Mouse (Mus musculus) layer of hippocampus, adult 11-12 months (tissue): ENCODE results near the gene Vegfa.

Experiments used
- DNase-seq: peaks from one replicate; pipeline ENCODE4 v3.0.0; 2022; ENCODE audit warnings: low spot score

Gene Vegfa

DNA sequence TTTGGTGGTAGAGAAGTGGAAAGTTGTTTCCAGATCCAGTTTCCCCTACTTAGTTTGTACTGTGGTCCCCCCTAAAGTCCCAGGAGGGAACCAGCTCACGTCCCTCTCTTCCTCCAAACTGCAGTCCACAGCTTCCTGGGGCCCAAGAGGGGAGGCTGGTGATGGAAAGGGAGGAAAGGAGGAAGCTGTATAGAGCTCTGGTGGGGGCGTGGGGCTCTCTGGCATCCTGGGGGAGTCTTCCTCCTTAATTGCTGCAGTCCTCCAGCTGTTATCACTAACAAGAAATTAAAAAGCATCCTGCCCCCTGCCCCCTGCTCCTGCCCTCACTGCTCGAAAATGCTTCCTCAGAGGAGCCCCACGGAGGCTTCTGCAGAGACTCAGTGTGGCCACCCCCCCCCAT lies 17.4 kb upstream of the Vegfa start:
- no peak for DNase-seq

DNA sequence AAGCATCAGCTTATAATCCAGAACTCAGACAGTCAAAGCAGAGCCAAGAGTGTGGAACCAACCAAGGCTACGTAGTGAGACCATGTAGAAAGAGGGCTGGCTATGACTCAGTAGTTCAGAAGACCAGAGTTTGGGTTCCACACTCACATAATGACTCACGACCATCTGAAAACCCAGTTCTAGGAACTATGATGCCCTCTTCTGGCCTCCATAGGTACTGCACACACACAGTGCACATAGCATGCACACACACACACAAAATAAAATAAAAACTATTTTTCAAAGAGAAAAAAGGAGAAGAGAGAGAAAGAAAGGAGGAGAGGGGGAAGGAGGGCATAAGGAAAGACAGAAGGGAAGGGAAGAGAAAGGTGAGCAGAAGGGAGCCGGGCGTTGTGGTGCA lies 16.0 kb upstream of the Vegfa start:
- DNase-seq: no peak

DNA sequence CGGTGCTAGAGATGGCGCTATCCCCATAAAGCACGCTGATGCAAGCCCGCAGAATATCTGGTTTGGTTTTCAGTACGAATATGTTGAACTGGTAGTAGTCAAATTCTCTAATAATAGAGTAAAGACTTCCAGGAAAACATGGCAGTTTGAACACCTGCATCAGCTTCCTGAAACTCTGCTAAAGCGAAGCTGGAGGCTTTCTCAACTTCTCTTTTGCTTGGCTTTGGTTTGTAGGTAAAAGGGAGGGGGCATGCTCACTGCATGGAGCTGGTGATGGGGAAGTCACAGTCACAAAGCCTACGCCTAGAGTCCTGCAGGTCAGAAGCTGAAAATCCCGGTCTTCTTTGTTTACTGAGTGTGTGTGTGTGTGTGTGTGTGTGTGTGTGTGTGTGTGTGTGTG lies 13.6 kb upstream of the Vegfa start:
- DNase-seq: no peak

DNA sequence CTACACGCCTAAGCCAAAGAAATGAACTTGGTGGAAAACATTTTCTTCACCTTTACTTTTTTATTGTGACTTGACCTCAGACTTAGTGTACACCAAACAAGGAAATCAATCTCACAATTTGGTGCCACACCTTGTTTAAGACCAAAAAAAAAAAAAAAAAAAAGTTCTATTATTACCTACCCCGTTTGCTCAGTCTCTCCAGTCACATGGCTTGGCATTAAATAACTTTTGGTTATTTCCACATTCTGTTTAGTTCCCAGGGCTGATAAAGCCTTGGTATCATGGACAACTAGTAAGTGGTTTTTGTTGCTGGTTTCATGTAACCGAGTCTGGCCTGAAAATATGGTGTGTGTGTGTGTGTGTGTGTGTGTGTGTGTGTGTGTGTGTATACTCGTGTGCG lies 12.8 kb upstream of the Vegfa start:
- DNase-seq: no peak

DNA sequence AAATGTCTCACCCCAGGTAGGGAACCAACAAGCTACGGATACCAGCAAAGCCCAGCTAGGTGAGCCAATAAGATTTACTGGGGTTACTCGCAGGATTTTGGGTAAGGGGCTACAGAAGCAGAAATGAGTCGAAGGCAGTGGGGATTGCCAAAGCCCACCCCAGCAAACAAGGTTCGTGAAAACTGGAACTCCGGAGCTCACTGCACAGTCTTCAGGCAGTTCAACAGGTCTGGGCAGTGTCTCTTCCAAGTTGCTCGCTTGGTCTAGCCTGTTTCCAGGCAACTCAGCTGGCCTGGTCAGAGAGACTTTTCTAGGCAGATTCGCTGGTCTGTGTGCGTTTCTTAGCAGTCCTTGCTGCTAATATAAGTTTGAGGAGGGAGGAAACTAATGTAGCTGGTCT lies 10.0 kb upstream of the Vegfa start:
- no peak for DNase-seq

DNA sequence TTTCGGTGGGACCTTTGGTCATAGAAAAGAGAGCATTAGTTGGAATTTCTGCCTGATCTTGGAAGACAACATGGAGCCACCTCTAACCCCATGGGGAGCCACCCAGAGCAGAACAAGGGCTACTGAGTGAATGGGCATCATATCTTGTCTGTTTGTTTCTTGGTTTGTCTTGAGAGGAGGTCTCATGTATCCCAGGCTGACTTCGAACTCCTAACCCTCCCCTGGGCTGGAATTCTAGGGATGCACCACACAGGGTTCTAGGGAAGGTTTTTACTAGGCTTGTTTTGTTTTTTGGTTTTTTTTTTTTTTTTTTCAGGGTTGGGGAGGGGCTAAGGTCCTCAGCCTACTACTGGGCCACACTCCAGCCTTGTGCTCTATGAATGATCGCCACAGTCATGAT lies 9.5 kb upstream of the Vegfa start:
- no peak for DNase-seq

DNA sequence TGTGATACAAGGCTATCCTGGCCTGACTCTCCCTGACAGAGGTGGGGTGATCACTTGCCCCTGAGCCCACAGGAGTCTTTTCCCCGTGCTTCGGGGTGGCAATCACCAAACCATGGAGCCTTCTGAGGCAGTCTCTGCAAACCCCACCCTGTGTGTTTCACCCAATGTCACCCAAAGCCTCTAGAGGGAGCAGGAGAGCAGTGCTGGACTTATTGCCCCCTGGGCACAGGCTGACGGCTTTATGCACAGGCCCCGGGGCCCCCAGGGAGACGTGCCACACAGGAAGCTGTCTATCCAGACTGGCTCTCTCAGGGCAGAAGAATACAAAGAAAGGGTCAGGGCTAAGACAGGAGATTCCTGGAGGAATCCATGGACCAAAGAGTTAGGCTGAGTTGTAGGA lies 9.1 kb upstream of the Vegfa start:
- DNase-seq: no peak

DNA sequence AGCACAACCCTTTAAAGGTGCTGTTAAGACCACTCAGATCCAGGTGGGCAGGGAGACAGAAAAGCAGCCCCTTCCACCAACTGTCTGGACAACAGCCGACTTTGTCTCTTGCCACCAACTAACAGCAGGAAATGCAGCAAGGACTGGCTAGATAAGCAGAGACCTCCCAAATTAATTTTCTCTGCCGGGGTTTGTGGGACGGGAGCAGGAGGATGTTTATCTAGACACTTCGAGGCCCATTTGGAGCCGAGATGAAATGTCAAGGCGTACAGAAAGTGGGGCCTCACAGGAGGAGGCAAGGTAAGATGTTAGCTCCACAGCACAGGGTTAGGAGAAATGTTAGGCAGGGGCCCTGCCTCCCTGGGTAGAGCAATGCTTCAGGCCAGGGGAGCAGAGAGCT lies 8.4 kb upstream of the Vegfa start:
- DNase-seq: no peak

DNA sequence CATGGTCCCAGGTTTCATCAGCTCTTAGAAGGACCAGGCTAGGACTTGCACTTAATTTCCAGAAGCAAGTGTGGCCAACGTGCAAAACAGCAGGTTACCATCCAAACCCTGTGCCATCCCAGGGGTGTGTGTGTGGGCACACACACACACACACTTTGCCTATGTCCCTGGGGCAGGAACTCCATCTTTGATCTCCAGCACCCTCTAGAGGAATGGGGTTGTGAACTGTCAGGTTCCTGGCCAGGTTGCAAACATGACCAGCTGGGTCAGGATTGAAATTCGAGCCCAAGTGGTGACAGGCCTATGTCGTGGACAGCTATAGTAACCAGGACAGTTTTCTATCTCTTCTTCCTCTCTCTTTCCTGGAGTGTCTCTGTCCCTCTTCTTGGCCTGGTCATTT lies 6.7 kb upstream of the Vegfa start:
- DNase-seq: no peak

DNA sequence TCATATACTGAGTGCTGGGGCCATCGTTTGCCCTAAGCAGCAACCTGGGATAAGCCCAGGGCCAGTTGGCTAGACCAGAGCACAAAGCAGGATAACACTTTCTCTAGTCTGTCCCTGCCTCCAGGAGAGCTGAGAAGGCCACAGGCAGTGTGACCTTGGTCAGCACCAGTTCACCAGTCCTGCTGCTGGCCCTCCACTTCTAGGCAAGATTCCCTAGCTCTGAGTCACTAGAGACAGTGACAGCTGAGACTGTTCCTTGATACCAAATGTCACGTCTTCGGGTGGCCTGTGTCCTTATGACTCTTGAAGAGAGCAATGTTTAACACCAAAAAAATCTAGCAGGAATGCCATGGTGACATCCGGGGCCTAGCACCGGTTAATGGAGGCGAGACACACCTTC lies 4.2 kb upstream of the Vegfa start:
- DNase-seq: no peak

DNA sequence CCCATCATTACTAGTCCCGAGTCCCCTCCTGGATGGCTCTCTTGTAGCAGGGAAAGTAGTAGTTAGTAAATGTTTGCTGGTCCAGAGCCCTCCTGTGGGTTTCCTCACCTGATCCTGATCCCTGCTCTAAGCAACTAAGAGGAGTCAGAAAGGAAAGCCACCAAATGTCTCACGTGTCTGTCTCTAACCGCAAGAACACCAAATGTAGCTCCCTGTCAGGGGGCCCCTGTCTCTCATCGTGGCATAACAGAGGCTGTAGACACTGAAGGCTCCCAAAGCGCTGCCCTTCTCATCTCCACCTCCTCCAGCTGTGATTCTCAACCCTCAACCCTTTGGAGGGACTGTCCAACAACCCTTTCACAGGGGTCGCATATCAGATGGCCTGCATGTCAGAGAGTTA lies 1.9 kb upstream of the Vegfa start:
- no peak for DNase-seq

DNA sequence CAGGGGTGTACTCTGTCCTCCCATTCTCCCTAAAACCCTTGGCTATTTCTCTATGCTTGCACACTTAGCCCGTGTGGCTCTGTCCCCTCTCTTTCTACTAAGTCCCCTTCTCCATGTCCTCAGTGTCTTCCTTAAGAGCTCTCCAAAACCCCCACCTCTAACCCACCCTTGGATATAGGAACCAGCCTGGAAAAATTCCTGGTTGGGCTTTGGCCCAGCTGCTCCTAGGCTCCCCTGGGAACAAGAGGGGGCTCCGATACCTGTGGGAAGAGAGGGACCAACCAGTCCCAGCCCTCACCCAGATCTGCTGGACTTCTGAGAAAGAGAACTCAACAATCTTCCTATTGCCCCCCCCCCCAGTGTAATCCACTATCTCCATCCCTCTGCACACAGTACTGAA lies 1.4 kb upstream of the Vegfa start:
- no peak for DNase-seq

DNA sequence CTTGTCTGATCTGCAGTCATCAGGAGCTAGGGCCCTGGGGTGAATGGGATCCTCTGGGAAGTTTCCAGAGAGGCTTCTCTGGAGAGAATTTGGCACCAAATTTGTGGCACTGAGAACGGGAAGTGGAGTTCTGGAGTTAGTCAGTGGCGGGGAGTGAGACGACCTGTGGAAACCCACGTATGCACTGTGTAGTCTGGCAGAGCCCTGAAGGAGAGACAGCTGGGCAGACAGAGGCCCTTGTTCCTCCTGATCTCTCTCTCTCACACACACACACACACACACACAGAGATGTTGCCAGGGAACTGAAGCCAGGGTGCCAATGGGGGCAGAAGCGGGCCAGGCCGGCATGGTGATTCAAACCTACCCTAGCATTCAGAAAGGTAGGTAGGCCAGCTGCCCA lies 953 bp upstream of the Vegfa start:
- no peak for DNase-seq

DNA sequence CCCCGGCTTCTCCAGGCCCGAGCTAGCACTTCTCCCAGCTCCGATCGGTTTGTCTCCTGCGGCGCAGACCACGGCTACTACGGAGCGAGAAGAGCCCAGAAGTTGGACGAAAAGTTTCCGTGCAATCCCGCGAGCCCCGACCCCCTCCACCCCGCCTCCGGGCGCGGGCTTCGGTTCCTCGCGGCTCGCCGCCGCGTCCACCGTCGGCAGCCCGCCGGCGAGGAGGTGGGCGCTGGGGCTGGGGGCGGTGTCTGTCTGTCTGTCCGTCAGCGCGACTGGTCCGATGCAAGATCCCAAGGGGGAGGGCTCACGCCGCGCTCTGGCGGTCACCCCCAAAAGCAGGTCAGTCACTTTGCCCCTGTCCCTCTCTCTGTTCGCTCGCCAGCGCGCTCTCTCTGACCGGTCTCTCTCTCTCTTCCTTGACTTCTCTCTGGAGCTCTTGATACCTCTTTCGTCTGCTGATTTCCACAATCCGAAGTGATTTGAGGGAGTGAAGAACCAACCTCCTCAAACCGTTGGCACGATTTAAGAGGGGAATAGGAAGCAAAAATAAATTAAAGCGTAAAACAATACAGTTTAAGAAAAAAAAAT lies 453 bp downstream of the Vegfa start:
- peak; percentile 60 for DNase-seq

DNA sequence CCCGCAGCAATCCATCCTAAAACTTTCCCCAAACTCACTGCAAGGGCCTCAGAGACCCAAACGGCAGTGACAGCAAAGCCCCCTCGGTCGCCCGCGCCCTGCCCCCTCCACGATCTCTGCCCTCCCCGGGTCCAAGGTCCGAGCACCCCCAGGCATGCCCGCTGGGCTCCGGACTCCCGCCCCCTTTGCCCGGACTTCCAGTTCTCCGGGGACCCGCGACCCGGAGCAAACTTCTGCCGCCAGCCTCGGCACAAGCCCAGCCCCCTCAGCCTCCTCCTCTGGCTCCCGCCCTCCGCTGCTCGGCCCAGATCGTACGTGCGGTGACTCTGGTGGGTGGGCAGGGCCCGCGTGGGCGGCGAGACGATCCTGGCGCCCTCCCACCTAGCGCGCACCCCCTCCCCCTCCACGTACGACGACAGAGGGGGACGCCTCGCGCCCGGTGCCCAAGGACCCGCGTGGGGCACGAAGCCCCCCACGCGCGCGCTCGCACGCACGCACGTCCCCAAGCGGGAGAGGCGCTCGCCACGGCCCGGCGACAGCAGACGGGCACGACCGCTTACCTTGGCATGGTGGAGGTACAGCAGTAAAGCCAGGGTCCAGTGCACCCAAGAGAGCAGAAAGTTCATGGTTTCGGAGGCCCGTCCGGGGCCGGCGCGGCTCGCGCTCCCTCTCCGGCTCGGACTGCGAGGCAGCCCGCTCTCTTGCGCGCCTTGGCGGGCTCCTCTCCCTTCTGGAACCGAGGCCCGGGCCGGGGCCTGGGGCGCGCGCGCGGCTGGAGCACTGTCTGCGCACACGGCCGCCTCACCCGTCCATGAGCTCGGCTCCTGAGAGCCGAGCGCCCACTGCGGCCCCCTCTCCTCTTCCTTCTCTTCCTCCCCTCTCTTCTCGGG lies 1.2 kb downstream of the Vegfa start:
- peak; percentile 58 for DNase-seq

DNA sequence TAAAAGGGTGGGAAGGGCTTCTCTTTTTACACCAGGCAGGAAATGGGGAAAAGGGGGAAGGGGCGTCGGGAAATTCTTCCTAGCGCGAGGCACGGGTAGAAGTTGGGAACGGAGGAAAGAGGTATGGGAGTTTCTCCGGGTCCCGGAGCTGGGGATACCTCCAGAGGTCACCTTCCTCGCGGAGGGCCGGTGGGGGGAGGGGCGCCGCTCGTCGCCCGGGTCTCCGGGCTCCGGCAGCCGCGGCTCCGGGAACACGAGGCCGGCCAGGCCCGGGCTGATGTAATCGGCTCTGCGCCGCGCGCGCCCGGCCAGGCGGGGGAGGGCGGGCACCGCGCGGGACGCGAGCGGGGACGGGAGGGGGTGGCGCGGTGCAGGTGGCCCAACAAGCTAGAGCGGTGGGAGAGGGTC lies 1.8 kb downstream of the Vegfa start:
- DNase-seq: peak; percentile 32

DNA sequence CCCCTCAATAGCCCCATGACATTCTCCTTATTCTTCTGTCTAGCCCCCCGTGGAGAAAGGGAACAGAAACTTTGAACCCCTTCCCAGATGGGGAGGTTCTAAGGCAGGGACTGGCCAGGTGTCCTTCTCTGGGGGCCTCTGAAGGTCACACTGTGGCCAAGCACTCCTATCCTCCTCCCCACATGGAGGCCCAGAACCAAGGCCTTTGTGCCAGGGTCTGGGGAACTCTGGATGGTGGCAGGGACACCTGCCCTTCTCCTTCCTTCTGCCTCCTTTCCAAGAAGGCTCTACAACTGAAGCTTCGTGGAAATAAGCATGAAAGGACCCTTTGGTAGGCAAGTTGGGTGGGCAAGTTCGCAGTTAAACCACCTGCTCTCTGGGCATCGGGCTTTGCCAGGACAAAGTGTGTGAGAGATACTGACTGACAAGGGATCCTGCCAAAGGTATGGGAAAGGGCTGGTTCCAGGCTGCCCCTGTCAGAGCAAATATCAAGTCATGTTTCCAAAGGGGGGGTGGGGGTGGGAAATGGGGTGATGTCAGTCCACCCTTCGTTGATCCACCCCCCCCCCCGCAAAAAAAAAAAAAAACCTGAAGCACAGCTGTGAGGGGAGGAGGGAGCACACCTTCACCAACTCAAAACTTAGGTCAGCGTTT lies 2.5 kb downstream of the Vegfa start:
- no peak for DNase-seq

DNA sequence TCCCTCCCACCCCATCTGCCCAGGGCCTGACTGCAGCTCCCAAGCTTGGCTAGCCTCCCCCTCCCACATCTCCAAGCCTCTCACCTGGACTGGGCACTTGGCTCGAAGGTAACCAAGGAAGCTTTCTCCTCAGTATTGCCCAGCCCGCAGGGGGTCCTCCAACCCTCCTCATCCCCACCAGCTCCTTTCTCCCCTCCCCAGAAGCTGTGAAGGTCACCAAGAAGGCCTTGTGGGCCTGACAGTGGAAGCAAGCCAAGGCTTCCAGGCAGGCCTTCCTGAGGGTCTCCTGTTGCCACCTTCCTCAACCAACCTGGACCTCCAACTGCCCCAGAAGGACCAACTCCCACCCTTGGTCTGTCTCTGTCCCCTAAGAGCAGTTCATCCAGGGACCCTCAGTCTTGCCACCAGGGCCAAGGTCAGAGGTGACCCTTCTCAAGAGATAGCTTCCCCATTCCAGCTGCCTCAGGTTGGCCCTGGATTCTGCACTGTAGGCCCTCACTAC lies 3.1 kb downstream of the Vegfa start:
- DNase-seq: no peak

DNA sequence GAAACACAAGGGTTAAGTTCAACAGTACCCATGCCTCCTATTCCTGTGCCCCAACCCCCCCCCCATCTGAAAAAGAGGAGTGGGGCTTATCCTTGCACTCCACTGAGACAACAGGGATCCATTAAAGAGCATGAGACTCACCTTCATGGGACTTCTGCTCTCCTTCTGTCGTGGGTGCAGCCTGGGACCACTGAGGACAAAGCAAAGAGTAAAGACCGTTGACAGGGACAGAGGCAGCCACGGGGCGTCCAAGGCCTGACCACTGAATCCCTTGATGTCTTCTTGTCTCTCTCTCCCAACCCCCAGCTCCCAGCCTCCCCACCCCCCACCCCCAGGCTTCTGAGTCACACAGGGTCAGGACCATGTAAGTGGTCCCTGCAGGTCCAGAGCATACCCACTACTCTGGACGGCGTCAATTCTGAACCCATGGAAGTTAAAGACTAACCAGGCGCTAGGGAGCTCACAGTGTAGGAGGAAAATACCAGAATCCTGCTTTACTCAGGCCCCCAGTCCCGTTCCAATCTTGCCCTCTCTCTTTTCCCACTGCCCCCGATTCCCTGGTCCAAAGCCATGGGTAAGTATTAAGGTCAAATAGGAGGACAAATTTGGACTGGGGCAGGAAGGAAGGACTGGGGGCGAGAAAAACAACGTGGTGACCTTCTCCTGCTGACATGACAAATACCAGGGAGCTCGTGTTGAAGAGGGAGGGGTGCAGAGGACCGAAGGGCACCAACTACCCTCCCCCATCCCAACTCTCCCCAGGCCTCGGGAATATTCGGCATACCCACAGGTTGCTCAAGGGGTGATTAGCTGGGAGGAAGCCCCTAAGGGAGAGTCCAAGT lies 3.7 kb downstream of the Vegfa start:
- DNase-seq: no peak

DNA sequence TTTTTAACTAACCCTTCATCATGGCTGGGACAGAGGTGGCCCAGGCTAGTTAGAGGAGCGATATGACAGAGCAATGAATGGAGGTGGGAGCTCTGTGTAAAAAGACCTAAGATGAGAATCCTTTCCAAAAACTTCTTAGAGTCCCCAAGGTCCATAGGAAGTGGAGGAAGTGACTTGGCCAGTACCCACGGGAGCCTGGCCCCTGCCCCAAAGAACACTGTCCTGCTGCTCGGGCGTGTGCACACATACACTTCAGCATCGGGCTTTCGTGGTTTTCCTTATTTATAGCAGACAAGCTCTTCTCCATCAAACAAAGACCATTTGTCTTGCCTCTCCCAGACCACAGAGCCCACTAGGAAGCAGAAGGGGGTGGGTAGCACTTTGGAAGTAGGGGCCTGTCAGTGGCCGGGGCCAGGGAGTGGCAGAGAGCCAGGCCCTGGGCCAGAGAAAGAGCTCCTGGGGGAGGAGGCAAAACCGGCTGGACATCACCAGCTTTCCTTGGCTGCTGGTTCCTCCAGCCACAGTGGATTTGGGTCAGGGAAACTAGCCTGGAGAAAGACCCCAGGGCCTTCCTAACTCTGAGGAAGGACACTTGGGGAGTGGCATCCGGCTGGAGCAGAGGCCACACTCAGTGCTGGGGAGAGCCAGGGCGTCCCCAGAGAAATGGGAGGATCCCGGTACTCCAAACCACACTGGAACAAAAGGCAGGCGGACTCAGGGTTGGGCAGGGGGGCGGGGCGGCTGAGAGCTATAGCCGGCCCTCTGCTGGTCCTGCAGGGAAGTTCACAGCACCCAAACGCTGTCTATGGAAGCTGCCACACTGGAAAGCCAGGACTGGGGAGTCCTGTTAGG lies 4.9 kb downstream of the Vegfa start:
- DNase-seq: peak; percentile 41

DNA sequence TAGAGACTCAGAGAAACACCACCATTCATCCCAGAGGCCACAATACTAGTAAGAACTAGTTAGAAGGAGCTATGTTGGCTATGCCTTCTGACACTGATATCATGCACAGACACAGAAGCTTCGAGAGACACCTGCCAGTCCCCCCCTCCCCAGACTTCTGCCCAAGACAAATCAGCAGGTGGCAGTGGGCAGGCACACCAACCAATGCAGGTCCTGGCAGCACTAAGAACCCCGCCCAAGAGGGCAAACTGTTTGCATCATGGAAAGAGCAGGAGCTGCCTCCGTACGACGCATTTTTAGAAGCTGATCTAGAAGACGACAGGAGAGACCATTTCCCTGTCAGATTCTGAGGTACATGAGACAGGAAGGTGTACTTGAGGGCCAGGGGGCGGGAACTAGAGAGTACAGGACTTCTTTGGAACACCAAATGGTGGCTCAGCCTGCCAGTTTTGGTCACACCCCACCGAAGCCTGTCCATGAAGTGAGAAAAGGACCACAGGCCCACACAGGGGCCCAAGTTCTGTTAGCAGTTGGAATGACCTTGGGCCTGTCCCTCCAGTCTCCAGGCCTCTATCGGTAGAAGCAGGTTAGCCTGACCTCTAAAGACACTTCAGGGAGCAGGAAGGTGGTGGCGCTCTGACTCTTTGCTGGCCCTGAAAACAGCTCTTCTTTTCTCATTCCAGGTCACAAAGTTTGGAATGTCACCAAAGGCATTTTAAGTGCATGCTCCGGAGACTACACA lies 6.1 kb downstream of the Vegfa start:
- no peak for DNase-seq
